Mouse (Mus musculus) E14TG2a.4 (cell line): ENCODE measurements around the gene Bhlhe23.

Source experiments
- CTCF ChIP-seq: conservative IDR thresholded peaks from 2 replicates; pipeline ENCODE4 v1.5.1; 2014; ENCODE audit warnings: low read length
- NANOG ChIP-seq: IDR thresholded peaks from 2 replicates; pipeline ENCODE4 v1.6.1; 2014; ENCODE audit warnings: borderline replicate concordance, low read length, mixed read lengths
- POU5F1 ChIP-seq: IDR thresholded peaks from 2 replicates; pipeline ENCODE4 v1.6.1; 2014; ENCODE audit warnings: low read length, borderline replicate concordance

GRCm38 (mm10) chr2:180748904-180749303 lies 27.8 kb downstream of the Bhlhe23 start:
- TF ChIP-seq CTCF (no peak), NANOG (no peak), POU5F1 (no peak)
